Mouse (Mus musculus) stomach, postnatal 0 days (tissue): ENCODE measurements around the gene Siae.

ENCODE experiments used
- CTCF ChIP-seq: IDR thresholded peaks from 2 replicates; pipeline ENCODE4 v1.5.1; 2016; ENCODE audit warnings: antibody characterized with exemption, low read depth, mild to moderate bottlenecking, moderate library complexity
- EP300 ChIP-seq: optimal IDR thresholded peaks from 2 replicates; pipeline ENCODE3; 2016; ENCODE audit warnings: antibody characterized with exemption

DNA sequence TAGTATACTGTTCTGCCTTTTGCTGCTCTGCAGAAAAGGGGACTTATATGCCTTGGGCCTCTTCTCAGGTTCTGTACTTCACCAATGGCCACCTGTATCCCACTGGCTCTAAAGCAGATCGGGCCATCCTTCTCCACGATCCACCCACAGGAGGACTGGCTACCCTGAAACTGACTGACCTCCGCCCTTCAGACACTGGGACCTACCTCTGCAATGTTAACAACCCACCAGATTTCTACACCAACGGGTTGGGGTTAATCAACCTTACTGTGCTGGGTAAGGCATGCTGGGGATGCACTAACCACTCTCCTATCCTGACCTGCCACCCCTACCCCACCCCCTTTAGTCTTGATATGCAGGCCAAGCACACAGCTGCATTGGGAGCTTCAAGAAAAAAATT lies 15.3 kb upstream of the Siae start:
- no peak for TF ChIP-seq CTCF
- TF ChIP-seq EP300, result no peak
